Mouse (Mus musculus): ENCODE results near the gene H2-Q7.

DNA sequence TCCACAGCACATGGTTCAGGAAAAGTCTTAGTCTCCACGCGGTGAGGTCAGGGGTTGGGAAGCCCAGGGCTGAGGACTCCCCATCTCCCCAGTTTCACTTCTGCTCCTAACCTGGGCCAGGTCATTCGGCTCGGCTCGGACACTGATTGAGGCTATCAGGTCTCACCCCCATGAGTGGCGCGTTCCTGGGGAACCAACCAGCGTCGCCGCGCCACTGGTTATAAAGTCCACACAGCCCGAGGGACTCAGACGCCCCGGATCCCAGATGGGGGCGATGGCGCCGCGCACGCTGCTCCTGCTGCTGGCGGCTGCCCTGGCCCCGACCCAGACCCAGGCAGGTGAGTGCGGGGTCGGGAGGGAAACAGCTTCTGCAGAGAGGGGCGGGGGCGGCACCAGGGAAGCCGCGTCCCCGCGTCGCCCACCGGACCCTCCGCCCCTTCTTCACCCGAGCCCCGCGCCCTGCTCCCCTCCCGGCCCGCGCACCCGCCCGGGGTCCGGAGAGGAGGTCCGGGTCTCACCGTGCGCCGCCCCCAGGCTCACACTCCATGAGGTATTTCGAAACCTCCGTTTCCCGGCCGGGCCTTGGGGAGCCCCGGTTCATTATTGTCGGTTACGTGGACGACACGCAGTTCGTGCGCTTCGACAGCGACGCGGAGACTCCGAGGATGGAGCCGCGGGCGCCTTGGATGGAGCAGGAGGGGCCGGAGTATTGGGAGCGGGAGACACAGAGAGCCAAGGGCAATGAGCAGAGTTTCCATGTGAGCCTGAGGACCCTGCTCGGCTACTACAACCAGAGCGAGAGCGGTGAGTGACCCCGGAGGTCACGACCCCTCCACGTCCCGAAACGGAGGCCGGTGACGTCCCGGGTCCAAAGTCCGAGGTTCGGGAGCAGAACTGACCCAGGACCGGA, 31.1 kb downstream of the H2-Q7 start, which contains the start of gene H2-Q10:
- TF ChIP-seq GATA1 (IDR thresholded peaks at IDR 0.05; ENCODE audit: low read length) (no peak), TAL1 (IDR thresholded peaks at IDR 0.05; ENCODE audit: low read length) (no peak)
